Mouse (Mus musculus) liver, postnatal 0 days (tissue): ENCODE results near the gene Mrps10.

Source experiments
- CTCF ChIP-seq: sonication (generic); IDR thresholded peaks from 2 replicates; pipeline ENCODE4 v1.5.1; 2016; ENCODE audit warnings: antibody characterized with exemption, low read depth
- EP300 ChIP-seq: IDR thresholded peaks from 2 replicates; pipeline ENCODE4 v1.6.1; 2016; ENCODE audit warnings: antibody characterized with exemption, low read depth, mild to moderate bottlenecking

- no peak for TF ChIP-seq CTCF
- TF ChIP-seq EP300 = no peak
Measured at GRCm38 (mm10) chr17:47322128-47322990, 46.3 kb upstream of the Mrps10 start.
